ENCODE assay signal across 13 mouse cellular contexts in genomic region chr11:118215928-118216458, GRCm38 (mm10). TPM values are rescaled to one million over a fixed set of nuclear protein-coding genes. Genes with fewer than 3 reads are reported as not detected.
DNase-seq lines count a peak whose midpoint lies in the region; ATAC-seq and TF ChIP-seq lines count a peak whose summit lies in the region.
"Had no signal": no experiment of that assay in that cellular context is flagged by ENCODE, and none has a peak within 500 bp of the region (broad histone marks: within the 10 kb centered on the region; RNA-seq: fewer than 3 reads in every experiment).

No protein-coding gene starts in this region.

- TF ChIP-seq CTCF in lung, postnatal 0 days (IDR thresholded peaks at IDR 0.05): no peak
- TF ChIP-seq CTCF in lung, adult 2 months (IDR thresholded peaks at IDR 0.05; ENCODE audit: insufficient read depth, low read length): no peak
- no peak for TF ChIP-seq CTCF in stomach, postnatal 0 days (IDR thresholded peaks at IDR 0.05; ENCODE audit: low read depth)

- H3K9ac ChIP-seq in lung, postnatal 0 days (replicated peaks; ENCODE audit: low read depth): no peak overlapping the region
- no peak overlapping the region for H3K9ac ChIP-seq in heart, embryonic 15.5 days
- H3K9ac ChIP-seq in stomach, postnatal 0 days (ENCODE audit: low read length): no peak overlapping the region
- H3K9ac ChIP-seq: forebrain, embryonic 15.5 days; lung, embryonic 14.5 days had no signal

- no peaks in the 10 kb centered on the region for H3K36me3 ChIP-seq in lung, postnatal 0 days (ENCODE audit: insufficient read depth, low read length)
- H3K36me3 ChIP-seq in heart, embryonic 15.5 days: no peaks in the 10 kb centered on the region
- no peaks in the 10 kb centered on the region for H3K36me3 ChIP-seq in stomach, postnatal 0 days (ENCODE audit: control insufficient read depth, insufficient read depth, low read length)
- H3K36me3 ChIP-seq: forebrain, embryonic 15.5 days had no signal

- no peaks in the 10 kb centered on the region for H3K27me3 ChIP-seq in lung, postnatal 0 days (replicated peaks; ENCODE audit: insufficient read depth, low read length)
- H3K27me3 ChIP-seq in heart, embryonic 15.5 days: no peaks in the 10 kb centered on the region
- H3K27me3 ChIP-seq in stomach, postnatal 0 days (ENCODE audit: control insufficient read depth, insufficient read depth, low read length): no peaks in the 10 kb centered on the region
- H3K27me3 ChIP-seq: forebrain, embryonic 15.5 days had no signal

- no peak for TF ChIP-seq POLR2A in lung, adult 2 months (IDR thresholded peaks at IDR 0.05; ENCODE audit: borderline replicate concordance, extremely low read depth, low read depth, low read length)

- H3K4me3 ChIP-seq in lung, postnatal 0 days (ENCODE audit: low read depth, low read length): no peak overlapping the region
- no peak overlapping the region for H3K4me3 ChIP-seq in lung, adult 2 months (replicated peaks; ENCODE audit: extremely low read depth, low read depth, low read length)
- no peak overlapping the region for H3K4me3 ChIP-seq in heart, embryonic 15.5 days
- H3K4me3 ChIP-seq in stomach, postnatal 0 days (ENCODE audit: low read depth, low read length): no peak overlapping the region
- H3K4me3 ChIP-seq: forebrain, embryonic 15.5 days had no signal

- intact Hi-C loops in heart, postnatal 36 days (cut with DNase I): loop anchor here (5.0 kb wide), 2 partner anchors 34 to 344 kb away; partner anchors contain the start of gene Tha1

- H3K27ac ChIP-seq in lung, postnatal 0 days (ENCODE audit: low read length): no peak overlapping the region
- peak overlapping the region; percentile 28; the same call in 1 of the 2 replicates for H3K27ac ChIP-seq in heart, embryonic 15.5 days
- H3K27ac ChIP-seq in stomach, postnatal 0 days (replicated peaks): peak overlapping the region; percentile 82
- H3K27ac ChIP-seq: forebrain, embryonic 15.5 days had no signal

- WGBS in lung, postnatal 0 days: 48% methylated on average over 5 of the region's 5 CpGs
- WGBS in lung, adult 2 months: 34% methylated on average over 5 of the region's 5 CpGs
- WGBS in heart, embryonic 15.5 days: 60% methylated on average over 5 of the region's 5 CpGs
- WGBS in stomach, postnatal 0 days: 31% methylated on average over 5 of the region's 5 CpGs

- H3K9me3 ChIP-seq in lung, postnatal 0 days (ENCODE audit: low read length): no peaks in the 10 kb centered on the region
- no peaks in the 10 kb centered on the region for H3K9me3 ChIP-seq in heart, embryonic 15.5 days (replicated peaks)
- no peaks in the 10 kb centered on the region for H3K9me3 ChIP-seq in stomach, postnatal 0 days (ENCODE audit: control insufficient read depth, low read length)
- H3K9me3 ChIP-seq: forebrain, embryonic 15.5 days had no signal

- peak; percentile 19; the same call in 1 of the 2 replicates for TF ChIP-seq EP300 in lung, postnatal 0 days (IDR thresholded peaks at IDR 0.05)
- peak; percentile 67 for TF ChIP-seq EP300 in stomach, postnatal 0 days (optimal IDR thresholded peaks at IDR 0.05)

- H3K4me1 ChIP-seq in lung, postnatal 0 days (ENCODE audit: insufficient read depth, low read depth, low read length): peaks cover 16% of the 10 kb centered on the region
- H3K4me1 ChIP-seq in lung, adult 2 months (ENCODE audit: control insufficient read depth, insufficient read depth, low read length): peaks cover 34% of the 10 kb centered on the region
- peaks cover 42% of the 10 kb centered on the region for H3K4me1 ChIP-seq in heart, embryonic 15.5 days (replicated peaks)
- peaks cover 3% of the 10 kb centered on the region for H3K4me1 ChIP-seq in stomach, postnatal 0 days (replicated peaks; ENCODE audit: control insufficient read depth, insufficient read depth)

- DNase-seq in heart, adult 8-10 months (ENCODE audit: low spot score): peak; percentile 53
- DNase-seq in heart, postnatal 36 days: no peak
- peak; percentile 71 for DNase-seq in lung, postnatal 0 days (ENCODE audit: low spot score)
- no peak for DNase-seq in lung, adult 2 months
- no peak for DNase-seq in stomach, postnatal 0 days (ENCODE audit: low spot score)
- no peak for DNase-seq in thymus, postnatal 10 days (ENCODE audit: low spot score in 2 of 2)
- DNase-seq: adrenal gland, postnatal 25 days; cerebellum, adult 2 months; lung, embryonic 14.5 days; thymus, postnatal 4 days had no signal

- H3K4me2 ChIP-seq in lung, postnatal 0 days (replicated peaks; ENCODE audit: low read depth, low read length): no peak overlapping the region
- H3K4me2 ChIP-seq in heart, embryonic 15.5 days: no peak overlapping the region
- H3K4me2 ChIP-seq in stomach, postnatal 0 days (replicated peaks; ENCODE audit: low read depth): no peak overlapping the region
- H3K4me2 ChIP-seq: forebrain, embryonic 15.5 days; lung, embryonic 14.5 days had no signal

- peak; percentile 49 for ATAC-seq in lung, postnatal 0 days
- no peak for ATAC-seq in heart, embryonic 15.5 days (replicated peaks; ENCODE audit: insufficient number of reproducible peaks, insufficient read depth, low FRiP score, low read depth)
- ATAC-seq in stomach, postnatal 0 days (ENCODE audit: low FRiP score, low TSS enrichment): peak; percentile 67
- no peak for ATAC-seq in CD4-positive, CD25-positive, alpha-beta regulatory T cell, adult 4 months
- ATAC-seq: forebrain, embryonic 15.5 days had no signal

RNA-seq across cellular contexts. Expression of gene Cyth1, which starts 32.4 kb away (rescaled TPM):
- total RNA-seq in heart, adult 8-10 months (2022): 10 to 100 TPM; 34.5 to 56.9 (median 50.9) TPM
- total RNA-seq in heart, postnatal 36 days (2021): 10 to 100 TPM; 45.6 to 51.6 TPM
- 19.4 and 19.5 TPM in 2 replicates for polyA plus RNA-seq in lung, postnatal 0 days (2015; fragmentation: Nextera tagmentation; extraction: Ambion mirVana)
- polyA plus RNA-seq in lung, adult 2 months (2012; rRNA removed): 23.1 and 24.0 TPM in 2 replicates
- polyA plus RNA-seq in heart, embryonic 15.5 days (2015; fragmentation: Nextera tagmentation; extraction: Ambion mirVana): 18.0 and 24.4 TPM in 2 replicates
- polyA plus RNA-seq in stomach, postnatal 0 days (2015; fragmentation: Nextera tagmentation; extraction: Ambion mirVana): 13.1 and 13.3 TPM in 2 replicates
- polyA plus RNA-seq in CD4-positive, CD25-positive, alpha-beta regulatory T cell, adult 4 months (2017; shearing (Covaris generic)): 10 to 100 TPM; 34.7 to 59.5 TPM

Comparison
In these comparisons a context has a peak if more than half of its experiments do, and no peak if none do; other contexts are left out.
1. DNase-seq: peak in heart, adult 8-10 months (single experiment) and lung, postnatal 0 days (single experiment); none in heart, postnatal 36 days (0 of 2), lung, adult 2 months (single experiment), stomach, postnatal 0 days (single experiment) and thymus, postnatal 10 days (0 of 2).
2. ATAC-seq: peak in lung, postnatal 0 days (single experiment) and stomach, postnatal 0 days (single experiment); none in heart, embryonic 15.5 days (single experiment) and CD4-positive, CD25-positive, alpha-beta regulatory T cell, adult 4 months (single experiment).